Mouse (Mus musculus) G1E-ER4 (cell line): ENCODE data around the gene Trio. TPM values are rescaled to one million over a fixed set of nuclear protein-coding genes. Genes with fewer than 3 reads are reported as not detected.

Experiments
- GATA1 ChIP-seq: IDR thresholded peaks from one replicate; pipeline ENCODE4 v1.8.0; 2012; ENCODE audit warnings: low read length, inconsistent platforms
- polyA plus RNA-seq: library from polyadenylated mRNA; stranded (reverse); fragments of >175 nt; gene quantifications from 2 replicates; pipeline ENCODE4 v1.2.3, GENCODE M21; 2012

The Trio gene
- polyA plus RNA-seq, 1 experiment, result not detected

- TF ChIP-seq GATA1, result no peak
Measured at GRCm38 (mm10) chr15:27786418-27786817, 239.2 kb downstream of the Trio start.

- TF ChIP-seq GATA1, result no peak
Measured at GRCm38 (mm10) chr15:27785280-27786001, 240.2 kb downstream of the Trio start.

GRCm38 (mm10) chr15:27784126-27784563 is 241.5 kb downstream of the Trio start:
- no peak for TF ChIP-seq GATA1

- TF ChIP-seq GATA1, result no peak
Measured at GRCm38 (mm10) chr15:27783541-27784125, 242.0 kb downstream of the Trio start.

- no peak for TF ChIP-seq GATA1
Measured at GRCm38 (mm10) chr15:27783092-27783491, 242.6 kb downstream of the Trio start.

GRCm38 (mm10) chr15:27782383-27783036 is 243.1 kb downstream of the Trio start:
- TF ChIP-seq GATA1, result no peak

GRCm38 (mm10) chr15:27779827-27780226 is 245.8 kb downstream of the Trio start:
- TF ChIP-seq GATA1, result no peak

- no peak for TF ChIP-seq GATA1
Measured at GRCm38 (mm10) chr15:27779398-27779797, 246.2 kb downstream of the Trio start.

GRCm38 (mm10) chr15:27778256-27778655 is 247.4 kb downstream of the Trio start:
- no peak for TF ChIP-seq GATA1

- TF ChIP-seq GATA1, result no peak
Measured at GRCm38 (mm10) chr15:27777455-27778190, 248.0 kb downstream of the Trio start.

- TF ChIP-seq GATA1, result no peak
Measured at GRCm38 (mm10) chr15:27774481-27774880, 251.2 kb downstream of the Trio start.

- TF ChIP-seq GATA1, result no peak
Measured at GRCm38 (mm10) chr15:27772125-27772627, 253.5 kb downstream of the Trio start.

GRCm38 (mm10) chr15:27771581-27771980 is 254.1 kb downstream of the Trio start:
- no peak for TF ChIP-seq GATA1

- no peak for TF ChIP-seq GATA1
Measured at GRCm38 (mm10) chr15:27770513-27771196, 255.0 kb downstream of the Trio start.

- no peak for TF ChIP-seq GATA1
Measured at GRCm38 (mm10) chr15:27761416-27761815, 264.2 kb downstream of the Trio start.
